ENCODE assay signal across 9 mouse cellular contexts in the genomic region with DNA sequence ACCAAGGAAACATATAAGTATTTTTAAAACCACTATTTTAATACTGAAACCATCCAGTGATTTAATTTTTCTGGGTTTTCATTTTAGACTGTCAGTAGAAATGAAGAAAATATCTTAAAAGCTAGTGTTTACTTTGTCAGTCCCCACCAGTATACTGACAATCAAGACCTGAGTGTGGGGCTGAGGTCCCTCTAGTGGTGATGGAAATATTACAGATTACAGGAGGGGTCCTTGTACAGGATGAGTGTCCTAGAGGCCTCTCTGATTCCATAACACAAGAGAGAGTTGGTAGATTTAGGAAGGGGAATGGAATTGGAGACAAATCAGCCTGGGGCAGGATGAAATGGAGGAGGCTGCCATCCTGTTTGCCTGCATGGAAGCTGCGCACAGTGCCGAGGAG.
A peak's percentile ranks its signal among the peaks of the same experiment; 100 is the strongest.
DNase-seq lines count a peak whose midpoint lies in the region; ATAC-seq and TF ChIP-seq lines count a peak whose summit lies in the region.
"Had no signal": no experiment of that assay in that cellular context is flagged by ENCODE, and none has a peak within 500 bp of the region (broad histone marks: within the 10 kb centered on the region; RNA-seq: fewer than 3 reads in every experiment).

No protein-coding gene starts in this region.

- ATAC-seq in midbrain, embryonic 11.5 days (ENCODE audit: low FRiP score): peak; percentile 72; the same call in 1 of the 2 replicates
- peak; percentile 42 to 75; a peak in 3 of 4 replicates for ATAC-seq in hematopoietic stem cell, adult 5-6 weeks (replicated peaks in 1 of 2; ENCODE audit: insufficient read depth in 1 of 2, low FRiP score in 2 of 2, low TSS enrichment in 1 of 2, low read depth in 1 of 2, poor library complexity in 2 of 2, severe bottlenecking in 2 of 2)
- ATAC-seq in midbrain, postnatal 0 days (ENCODE audit: low FRiP score): no peak; the same call in 1 of the 2 replicates

- no peaks in the 10 kb centered on the region for H3K27me3 ChIP-seq in midbrain, embryonic 11.5 days (ENCODE audit: control insufficient read depth, insufficient read depth, low read length)
- no peaks in the 10 kb centered on the region for H3K27me3 ChIP-seq in midbrain, embryonic 10.5 days (ENCODE audit: low read depth, poor library complexity, severe bottlenecking)
- no peaks in the 10 kb centered on the region for H3K27me3 ChIP-seq in midbrain, postnatal 0 days (ENCODE audit: insufficient read depth, low read length)

- H3K4me2 ChIP-seq in midbrain, embryonic 11.5 days: no peak overlapping the region
- no peak overlapping the region for H3K4me2 ChIP-seq in midbrain, postnatal 0 days (ENCODE audit: low read depth, low read length, poor library complexity, severe bottlenecking)

- no peak overlapping the region for H3K4me3 ChIP-seq in midbrain, embryonic 11.5 days (ENCODE audit: low read depth, low read length)
- H3K4me3 ChIP-seq in midbrain, embryonic 10.5 days: no peak overlapping the region
- no peak overlapping the region for H3K4me3 ChIP-seq in midbrain, postnatal 0 days (ENCODE audit: low read depth, low read length)

- no peaks in the 10 kb centered on the region for H3K4me1 ChIP-seq in midbrain, embryonic 11.5 days (ENCODE audit: control insufficient read depth, insufficient read depth, low read length)
- no peaks in the 10 kb centered on the region for H3K4me1 ChIP-seq in midbrain, embryonic 10.5 days
- H3K4me1 ChIP-seq in midbrain, postnatal 0 days (ENCODE audit: insufficient read depth, low read length): no peaks in the 10 kb centered on the region

- no peaks in the 10 kb centered on the region; the same call in 1 of the 2 replicates for H3K9me3 ChIP-seq in midbrain, embryonic 11.5 days (ENCODE audit: control insufficient read depth, low read length)
- peaks cover 3% of the 10 kb centered on the region; the same call in 1 of the 2 replicates for H3K9me3 ChIP-seq in midbrain, embryonic 10.5 days (replicated peaks)
- H3K9me3 ChIP-seq in midbrain, postnatal 0 days (ENCODE audit: low read length): no peaks in the 10 kb centered on the region

- H3K27ac ChIP-seq in midbrain, embryonic 11.5 days (ENCODE audit: low read depth, low read length): no peak overlapping the region
- no peak overlapping the region for H3K27ac ChIP-seq in midbrain, embryonic 10.5 days (replicated peaks)
- no peak overlapping the region for H3K27ac ChIP-seq in midbrain, postnatal 0 days (ENCODE audit: low read depth, low read length)
- H3K27ac ChIP-seq: macrophage had no signal

- DNase-seq in cerebellum, postnatal 14 days: peak; percentile 31 to 46
- no peak for DNase-seq in cerebellum, adult 11 months
- peak; percentile 88 for DNase-seq in midbrain, embryonic 11.5 days (ENCODE audit: low spot score, missing footprints)
- DNase-seq in midbrain, embryonic 10.5 days (ENCODE audit: low spot score): no peak
- DNase-seq in midbrain, postnatal 0 days (ENCODE audit: low spot score): peak; percentile 47
- DNase-seq in frontal cortex, postnatal 14 days (ENCODE audit: low spot score in 2 of 2): no peak
- DNase-seq in frontal cortex, postnatal 25 days (ENCODE audit: low spot score in 2 of 2): no peak

- no peak overlapping the region for H3K9ac ChIP-seq in midbrain, embryonic 11.5 days (ENCODE audit: low read length)
- no peak overlapping the region for H3K9ac ChIP-seq in midbrain, postnatal 0 days (replicated peaks; ENCODE audit: low read length, poor library complexity, severe bottlenecking)

- TF ChIP-seq CTCF in midbrain, postnatal 0 days (IDR thresholded peaks at IDR 0.05): peak; percentile 77

- 0 out of 2 replicates have a peak, but pooled peaks cover 2% of the 10 kb centered on the region for H3K36me3 ChIP-seq in midbrain, embryonic 11.5 days (ENCODE audit: control insufficient read depth, insufficient read depth, low read length)
- peaks cover 61% of the 10 kb centered on the region for H3K36me3 ChIP-seq in midbrain, embryonic 10.5 days
- H3K36me3 ChIP-seq in midbrain, postnatal 0 days (ENCODE audit: insufficient read depth, low read length): peaks cover 8% of the 10 kb centered on the region

- WGBS in midbrain, embryonic 11.5 days: 97% methylated on average over 2 of the region's 2 CpGs
- WGBS in midbrain, embryonic 10.5 days: 92% methylated on average over 2 of the region's 2 CpGs
- 95% methylated on average over 2 of the region's 2 CpGs for WGBS in midbrain, postnatal 0 days

Comparison
In these comparisons a context has a peak if more than half of its experiments do, and no peak if none do; other contexts are left out.
1. DNase-seq: peak in cerebellum, postnatal 14 days (2 of 2), midbrain, embryonic 11.5 days (single experiment) and midbrain, postnatal 0 days (single experiment); none in cerebellum, adult 11 months (single experiment), midbrain, embryonic 10.5 days (single experiment), frontal cortex, postnatal 14 days (0 of 2) and frontal cortex, postnatal 25 days (0 of 2).